Mouse (Mus musculus) gastrocnemius, postnatal 4 days (tissue): Measurements from ENCODE around the gene Rsph3a. TPM values are rescaled to one million over a fixed set of nuclear protein-coding genes. Genes with fewer than 3 reads are reported as not detected.
"Not testable (repeated sequence)": the region's sequence is repeated elsewhere in the genome, so short reads cannot be mapped to it uniquely, and the experiment has no call there.

ENCODE experiments used
- DNase-seq, 2 experiments: peaks; one replicate each; pipeline ENCODE4 v3.0.0; 2021 to 2022; ENCODE audit warnings: low spot score in 2 of 2, mixed read lengths in 2 of 2
- total RNA-seq, 2 experiments: library from RNA; stranded (reverse); gene quantifications; 2 replicates each; pipeline ENCODE4 v1.2.3; 2021

Rsph3a gene
- total RNA-seq, 2 experiments from 2014 or later, result 27.2 to 29.9 TPM

GRCm38 (mm10) chr17:7927582-7928535, 17.6 kb upstream of the Rsph3a start:
- peak; percentile 63 to 70 for DNase-seq

DNA sequence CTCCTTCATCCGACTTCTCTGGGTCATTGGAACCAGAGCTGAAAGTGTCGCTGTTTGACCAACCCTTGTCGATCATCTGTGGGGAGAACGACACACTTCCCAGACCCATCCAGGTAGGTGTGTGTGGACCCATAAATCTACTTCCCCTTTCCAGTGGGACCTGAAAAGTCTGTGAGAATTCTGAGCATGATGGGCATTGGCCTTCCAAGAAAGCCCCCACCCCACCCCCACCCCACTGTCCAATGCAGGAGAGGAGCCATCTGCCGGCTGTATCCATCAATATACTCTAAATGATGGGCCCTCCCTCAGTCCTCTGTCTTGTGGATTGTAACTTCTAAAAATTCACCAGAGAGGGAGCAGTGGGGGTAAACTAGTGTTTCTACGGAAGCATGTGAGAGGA, 16.8 kb upstream of the Rsph3a start:
- peak in 1 of 2 experiments; percentile 4 for DNase-seq

- no peak for DNase-seq
Observed at GRCm38 (mm10) chr17:7929279-7929678, 16.1 kb upstream of the Rsph3a start.

GRCm38 (mm10) chr17:7931096-7931990, 14.1 kb upstream of the Rsph3a start:
- DNase-seq, result no peak

DNA sequence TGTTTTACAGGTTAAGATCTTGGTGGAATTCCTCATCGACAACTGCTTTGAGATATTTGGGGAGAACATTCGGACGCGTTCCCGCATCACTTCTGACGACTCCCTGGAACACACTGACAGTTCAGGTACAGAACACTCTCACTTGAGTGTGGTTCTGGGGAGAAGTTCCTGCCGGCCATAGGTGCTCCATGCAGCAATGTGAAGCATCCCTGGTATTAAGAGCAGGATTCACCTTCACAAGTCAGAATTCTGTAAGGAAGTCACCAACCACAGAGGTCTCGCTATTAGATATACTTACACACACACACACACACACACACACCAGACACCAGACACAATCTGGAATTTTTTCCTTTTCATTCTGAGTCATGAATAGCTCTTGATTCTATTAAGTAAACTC, 13.3 kb upstream of the Rsph3a start:
- not testable (repeated sequence) for DNase-seq

DNA sequence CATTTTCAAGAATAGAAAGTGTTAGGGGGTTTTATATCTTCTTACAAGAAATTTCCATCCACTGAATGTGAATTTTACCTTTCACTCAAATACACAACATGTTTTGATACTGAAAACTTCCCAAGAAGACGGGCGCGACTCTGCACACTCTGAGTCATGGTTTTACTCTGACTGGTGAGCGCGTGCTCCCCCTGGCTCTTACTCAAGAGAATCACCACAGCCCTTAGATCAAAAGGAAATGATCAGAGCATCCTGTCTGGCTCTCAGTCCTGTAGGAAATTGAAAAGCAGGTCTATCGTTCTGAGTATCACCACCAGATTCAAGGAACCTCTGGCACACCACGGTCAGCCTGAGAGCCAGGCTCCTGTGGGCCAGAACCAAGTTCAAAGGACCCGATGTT, 5.8 kb upstream of the Rsph3a start:
- no peak for DNase-seq

GRCm38 (mm10) chr17:7946053-7946627, 726 bp downstream of the Rsph3a start:
- not testable (repeated sequence) for DNase-seq

DNA sequence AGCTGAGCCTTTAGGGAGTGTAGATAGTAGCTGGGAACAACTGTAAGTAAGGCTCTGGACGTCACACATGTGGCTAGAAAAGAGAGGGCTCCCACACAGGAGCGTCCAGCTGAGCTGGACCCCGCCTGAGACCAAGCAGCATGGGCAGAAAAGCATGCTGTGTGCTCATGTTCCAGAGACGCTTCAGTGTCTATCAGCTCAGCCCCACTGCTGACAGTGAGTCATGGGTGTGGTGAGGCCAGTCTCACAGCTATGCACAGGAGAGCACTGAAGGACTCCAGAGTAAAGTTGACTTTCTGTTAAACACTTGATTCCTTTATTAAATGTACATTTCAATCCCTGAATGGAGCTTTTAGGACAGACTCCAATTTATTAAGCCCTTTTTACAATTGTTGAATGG, 5.9 kb downstream of the Rsph3a start:
- DNase-seq, result not testable (repeated sequence)

GRCm38 (mm10) chr17:7957242-7957641, 11.8 kb downstream of the Rsph3a start:
- not testable (repeated sequence) for DNase-seq

GRCm38 (mm10) chr17:7963333-7963732, 17.9 kb downstream of the Rsph3a start:
- DNase-seq, result not testable (repeated sequence)

DNA sequence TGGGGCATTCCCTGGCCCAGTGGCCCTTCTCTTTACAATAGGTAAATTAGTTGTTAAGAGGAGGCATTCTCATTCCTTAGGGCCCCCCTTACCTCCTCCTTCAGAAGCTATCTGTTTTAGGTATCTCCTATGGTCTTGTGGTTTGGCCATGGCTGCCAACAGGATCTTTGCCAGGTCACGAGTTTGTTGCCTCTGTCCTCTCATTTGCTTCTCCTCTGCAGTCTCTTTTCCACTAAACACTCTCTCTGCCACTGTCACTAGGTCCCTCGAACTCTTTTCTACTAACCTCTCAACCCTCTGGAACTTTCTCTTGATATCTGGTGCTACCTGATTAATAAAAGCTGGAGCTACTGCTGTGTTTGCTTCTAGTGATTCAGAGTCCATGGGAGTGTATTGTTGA, 19.0 kb downstream of the Rsph3a start:
- not testable (repeated sequence) for DNase-seq

DNA sequence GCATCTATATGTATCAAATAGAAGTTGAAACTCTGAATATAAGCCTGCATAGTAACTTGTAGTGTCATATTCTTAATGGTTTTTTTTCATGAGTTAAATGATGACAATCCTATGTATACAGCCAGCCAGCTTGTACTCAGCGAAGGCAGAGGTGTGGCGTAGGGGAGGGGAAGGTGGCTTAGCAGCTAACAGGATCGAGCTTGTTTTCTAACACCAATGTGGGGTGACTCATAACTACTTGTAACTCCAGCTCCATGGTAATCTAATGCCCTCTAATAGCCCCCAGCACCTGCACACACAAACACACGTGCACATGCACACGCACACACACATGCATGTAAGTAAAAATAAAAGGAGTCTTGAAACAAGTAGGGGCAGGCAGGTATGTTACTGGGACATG, 23.1 kb downstream of the Rsph3a start:
- DNase-seq, result not testable (repeated sequence)

DNA sequence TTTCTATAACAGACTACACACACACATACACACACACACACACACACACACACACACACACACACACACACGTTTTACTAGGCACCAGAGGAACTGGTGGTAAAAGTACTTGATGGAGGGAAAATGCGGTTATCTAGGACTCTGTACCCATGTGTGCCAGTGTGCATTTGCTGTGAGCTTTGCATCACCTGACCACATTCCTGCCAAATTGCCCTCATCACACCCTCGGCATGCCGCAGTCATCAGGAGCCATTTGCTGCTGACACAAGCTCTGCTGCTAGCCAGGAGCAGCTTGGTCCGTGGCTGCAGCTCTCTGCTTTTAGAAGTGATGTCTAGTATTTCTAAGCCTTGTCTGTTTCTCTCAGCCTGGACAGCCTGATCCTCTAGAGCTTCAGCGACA, 24.4 kb downstream of the Rsph3a start:
- DNase-seq, result not testable (repeated sequence)

- DNase-seq, result not testable (repeated sequence)
Observed at GRCm38 (mm10) chr17:7983484-7983883, 38.1 kb downstream of the Rsph3a start.

DNA sequence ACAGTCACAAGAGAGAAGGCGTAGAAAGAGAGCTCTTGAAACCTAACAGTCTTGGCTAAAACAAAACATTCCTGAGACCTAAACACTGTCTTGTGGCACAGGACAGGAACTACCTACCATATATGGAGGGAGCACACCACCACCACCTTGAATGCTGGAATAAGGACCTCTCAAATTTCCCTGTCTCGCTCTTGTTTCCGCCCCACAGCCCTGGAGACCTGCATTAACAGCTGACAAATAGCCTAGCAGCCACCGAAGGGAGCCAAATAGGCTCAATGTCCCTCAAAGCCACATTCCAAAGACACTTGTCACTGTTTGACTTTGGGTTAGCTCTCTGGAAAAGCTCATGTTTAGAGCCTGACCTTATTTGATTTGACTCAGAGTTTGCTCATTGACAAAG, 40.2 kb downstream of the Rsph3a start:
- DNase-seq, result not testable (repeated sequence)

DNA sequence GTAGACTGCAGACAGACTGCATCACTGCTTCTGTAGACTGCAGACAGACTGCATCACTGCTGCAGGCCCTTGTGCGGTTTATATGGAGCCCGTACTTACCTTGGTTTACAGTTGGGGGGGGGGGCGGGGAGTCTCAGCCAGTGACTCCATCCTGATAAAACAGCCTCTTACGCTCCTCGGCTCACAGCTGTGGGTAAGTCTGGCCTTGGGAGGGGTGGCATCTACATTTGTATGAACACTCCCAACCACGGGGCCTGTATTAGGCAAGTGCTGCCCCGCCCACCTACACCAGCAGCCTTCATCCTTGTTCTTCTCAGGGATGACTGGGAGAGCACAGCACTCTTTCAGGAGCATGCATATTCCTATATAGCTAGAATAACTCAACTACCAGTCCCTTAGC, 41.6 kb downstream of the Rsph3a start:
- DNase-seq, result not testable (repeated sequence)

- DNase-seq, result not testable (repeated sequence)
Observed at GRCm38 (mm10) chr17:8003248-8003647, 57.8 kb downstream of the Rsph3a start.

DNA sequence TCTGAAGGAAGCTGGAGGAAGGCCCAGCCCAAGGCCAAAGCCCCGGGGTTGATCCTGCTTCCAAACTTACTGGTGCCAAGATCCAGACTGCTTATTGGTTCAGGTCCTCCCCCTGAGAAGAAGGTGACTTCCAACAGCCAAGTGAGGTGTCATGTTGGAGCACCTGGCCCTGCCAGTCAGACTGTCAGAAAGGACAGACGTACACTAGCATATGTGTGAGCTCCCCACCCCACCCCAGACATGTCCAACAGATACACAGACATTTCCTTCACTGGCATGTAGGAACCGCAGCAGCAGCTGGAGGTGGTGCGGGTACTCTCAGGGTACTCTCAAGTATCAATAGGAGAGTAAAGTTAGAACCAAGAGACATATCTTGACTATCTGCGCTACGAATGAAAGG, 61.4 kb downstream of the Rsph3a start:
- DNase-seq, result not testable (repeated sequence)

GRCm38 (mm10) chr17:8009565-8009964, 64.2 kb downstream of the Rsph3a start:
- not testable (repeated sequence) for DNase-seq

GRCm38 (mm10) chr17:8013974-8014373, 68.6 kb downstream of the Rsph3a start:
- DNase-seq, result not testable (repeated sequence)

DNA sequence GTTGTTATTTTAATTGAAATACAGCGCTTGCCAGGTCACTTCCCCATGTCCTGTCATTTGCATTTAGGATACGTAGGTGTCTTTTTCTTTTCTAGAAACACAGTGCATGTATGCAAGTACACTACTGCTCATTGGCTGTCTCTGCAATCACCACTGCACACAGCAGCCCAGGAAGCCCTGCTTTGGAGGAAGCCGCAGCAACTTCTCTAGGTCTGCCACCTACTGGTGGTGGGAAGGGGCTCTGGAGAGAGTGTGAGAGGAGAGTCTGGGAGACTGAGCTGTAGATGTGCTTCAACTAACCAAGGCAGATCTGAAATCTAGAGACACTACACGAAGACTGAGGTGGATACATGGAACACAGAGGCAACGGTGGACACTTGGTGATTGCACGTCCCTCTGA, 77.3 kb downstream of the Rsph3a start:
- not testable (repeated sequence) for DNase-seq
